Mouse (Mus musculus) NIH3T3 (cell line): Measurements from ENCODE around the gene Nup210l.
A peak's percentile ranks its signal among the peaks of the same experiment; 100 is the strongest.
"Not testable (repeated sequence)": the region's sequence is repeated elsewhere in the genome, so short reads cannot be mapped to it uniquely, and the experiment has no call there.

Experiments used
- DNase-seq: peaks from one replicate; pipeline ENCODE4 v3.0.0-alpha.2; 2012; ENCODE audit warnings: low read depth

Gene Nup210l

DNA sequence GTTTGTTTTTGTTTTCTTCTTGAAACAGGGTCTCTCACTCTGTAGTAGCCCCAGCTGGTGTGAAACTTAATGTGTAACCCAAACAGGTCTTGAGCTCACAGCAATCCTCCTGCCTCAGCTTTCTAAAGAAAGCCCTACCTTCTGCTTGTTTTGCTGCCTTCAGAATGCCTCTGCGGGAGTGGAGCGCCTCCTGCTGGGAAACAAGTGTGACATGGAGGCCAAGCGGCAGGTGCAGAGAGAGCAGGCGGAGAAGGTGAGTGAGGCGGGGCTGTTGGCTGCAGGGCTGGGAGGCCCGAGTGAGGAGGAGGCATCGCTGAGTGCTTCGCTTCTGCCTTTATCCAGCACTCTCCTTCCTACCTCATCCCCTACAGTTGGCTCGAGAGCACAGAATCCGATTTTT, 120.4 kb downstream of the Nup210l start:
- DNase-seq: no peak

DNA sequence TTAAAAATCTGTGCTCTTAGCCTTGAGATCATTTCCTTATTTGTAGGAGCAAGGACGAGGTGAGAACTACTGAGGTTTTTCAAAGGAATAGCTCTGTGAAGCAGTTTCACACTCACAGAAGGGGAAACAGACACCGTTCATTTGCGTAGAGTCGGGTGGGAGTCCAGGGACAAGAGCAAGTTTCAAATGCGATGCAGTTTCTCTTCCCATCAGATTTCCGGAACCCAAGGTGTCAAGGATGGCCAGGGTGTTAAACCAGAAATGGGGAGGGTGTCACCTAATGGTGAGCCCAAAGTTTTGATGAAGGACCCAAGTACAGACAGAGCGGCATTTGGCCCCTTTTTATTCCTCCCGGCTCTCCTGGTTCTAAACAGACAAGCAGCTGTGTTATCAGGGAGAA, 127.1 kb downstream of the Nup210l start:
- DNase-seq: no peak

DNA sequence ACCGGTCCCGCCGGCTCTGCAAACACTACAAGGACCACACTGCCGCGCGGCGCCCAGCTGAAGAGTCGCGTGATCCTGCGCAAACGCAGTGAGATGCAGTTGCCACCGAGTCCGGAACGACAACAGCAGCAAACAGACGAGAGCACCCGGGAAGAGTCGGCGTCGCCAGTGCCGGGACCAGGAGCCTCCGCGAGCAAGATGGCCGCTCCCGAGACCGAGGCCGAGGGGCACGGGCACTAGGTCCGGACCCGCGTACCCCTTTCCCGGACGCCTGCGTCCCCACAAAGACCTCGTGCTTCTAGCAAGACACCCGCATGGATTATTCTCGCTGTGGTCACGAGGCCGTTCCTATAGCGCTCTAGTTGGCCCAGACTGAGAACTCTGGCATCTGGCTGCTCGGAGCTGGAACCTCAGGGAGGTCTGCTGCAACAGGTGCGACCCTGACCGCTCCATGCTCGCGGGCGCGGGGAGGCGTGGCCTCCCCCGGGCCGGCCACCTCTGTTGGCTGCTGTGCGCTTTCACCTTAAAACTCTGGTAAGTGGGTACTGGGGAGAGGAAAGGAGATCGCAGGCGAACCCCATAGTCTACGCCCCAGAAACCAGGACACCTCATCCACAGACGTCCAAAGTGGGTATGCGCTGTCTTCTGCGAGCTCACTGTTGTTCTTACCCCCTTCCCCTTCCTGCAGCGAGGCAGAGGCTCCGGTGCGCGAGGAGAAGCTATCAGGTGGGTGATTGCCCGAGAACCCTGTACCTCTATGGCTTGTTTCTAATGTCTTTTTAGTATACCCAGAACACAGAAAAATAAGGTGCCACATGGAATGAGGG, 127.8 kb downstream of the Nup210l start, which contains the start of gene Jtb:
Gene Jtb (plus strand): TSS at position 91 of the 827 bp plus-strand sequence.
- peak; percentile 95 for DNase-seq

DNA sequence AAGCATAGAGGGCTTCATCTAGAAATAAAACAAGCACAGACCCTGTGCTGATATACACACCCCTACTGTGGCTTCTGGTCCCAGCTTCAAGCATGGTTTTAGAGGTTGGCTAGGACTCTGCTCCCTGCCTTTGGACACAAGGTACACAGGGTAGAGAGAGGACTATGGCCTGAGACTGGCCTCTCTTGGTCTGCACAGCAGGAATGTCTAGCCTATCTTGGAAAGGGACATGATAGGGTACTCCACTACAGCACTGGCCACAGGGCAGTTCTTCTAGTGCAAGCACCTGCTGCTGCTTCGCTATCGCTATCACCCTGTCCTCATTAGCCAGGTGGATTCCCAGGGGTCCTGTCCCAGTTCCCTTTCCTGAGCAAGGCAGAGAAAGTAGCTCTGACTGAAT, 137.3 kb downstream of the Nup210l start:
- no peak for DNase-seq

DNA sequence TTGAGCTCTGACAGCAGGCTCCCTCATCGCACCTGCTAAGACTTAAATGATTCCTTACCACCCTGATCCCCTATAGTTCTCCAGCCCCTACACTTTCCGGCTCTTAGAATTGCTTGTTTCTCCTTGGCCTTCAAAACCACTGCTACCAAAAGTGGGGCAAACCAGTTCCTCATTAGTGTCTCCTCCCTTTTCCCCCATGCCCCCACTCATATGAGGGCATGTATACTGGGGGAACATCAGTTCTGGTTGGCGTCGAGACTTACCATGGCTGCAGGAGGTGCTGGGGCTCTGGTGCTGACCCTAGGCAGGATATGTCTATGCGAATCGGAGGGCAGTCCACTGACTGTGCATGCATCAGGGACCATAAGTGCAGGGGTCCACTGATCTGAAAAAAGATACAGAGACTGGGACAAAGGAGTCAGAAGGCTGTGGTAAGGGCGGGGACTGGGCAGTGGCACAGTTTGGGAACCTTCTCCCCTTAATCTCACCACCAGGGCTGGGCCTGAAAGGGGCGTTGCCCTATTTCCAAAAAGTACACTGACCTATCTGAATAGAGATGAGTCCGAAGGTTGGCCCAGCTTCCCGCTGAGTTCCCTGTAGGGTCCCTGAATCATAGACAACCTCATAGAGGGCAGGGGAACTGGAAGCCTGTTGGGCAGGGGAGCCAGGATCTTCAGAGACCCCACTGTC, 137.9 kb downstream of the Nup210l start:
- DNase-seq: no peak

DNA sequence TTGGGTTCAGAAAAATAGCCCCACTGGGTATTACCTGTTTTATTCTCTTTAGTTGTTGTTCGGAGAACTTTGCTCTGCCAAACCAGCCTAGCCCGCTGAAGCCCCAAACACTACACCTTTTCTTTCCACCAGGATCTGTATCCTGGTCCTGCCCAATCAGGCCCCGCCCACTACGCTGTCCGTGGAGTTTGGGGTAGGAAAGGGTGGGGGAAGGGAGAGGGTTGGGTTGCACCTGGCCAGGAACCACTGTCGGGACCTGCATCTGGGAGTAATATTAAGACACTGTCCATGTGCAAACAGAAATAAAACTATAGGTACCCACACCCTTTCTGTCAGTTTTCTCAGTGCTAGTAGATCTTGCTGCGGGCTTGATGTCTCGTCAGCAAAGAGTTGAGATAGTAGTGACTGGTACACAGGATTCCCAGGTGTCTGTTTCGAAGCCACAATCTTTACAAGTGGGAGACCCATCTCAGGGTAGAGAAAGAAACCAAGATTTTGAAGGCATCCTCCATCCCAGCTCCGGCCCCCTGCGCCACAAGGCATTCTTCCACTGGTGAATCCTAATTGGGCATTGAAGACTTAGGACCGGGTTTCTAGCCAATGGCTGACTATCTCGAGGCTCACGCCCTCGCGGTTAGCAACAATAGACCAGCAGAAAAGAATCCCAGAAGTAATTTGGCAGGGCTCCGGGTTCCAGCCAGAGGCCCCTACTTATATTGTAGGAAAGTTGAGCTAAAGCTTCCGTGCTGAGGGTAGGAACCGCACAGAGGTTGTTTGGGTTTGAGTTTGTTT, 139.2 kb downstream of the Nup210l start, which contains the start of gene Creb3l4:
Gene Creb3l4 (minus strand): TSS at position 529 of the 792 bp plus-strand sequence.
- DNase-seq: peak; percentile 48

DNA sequence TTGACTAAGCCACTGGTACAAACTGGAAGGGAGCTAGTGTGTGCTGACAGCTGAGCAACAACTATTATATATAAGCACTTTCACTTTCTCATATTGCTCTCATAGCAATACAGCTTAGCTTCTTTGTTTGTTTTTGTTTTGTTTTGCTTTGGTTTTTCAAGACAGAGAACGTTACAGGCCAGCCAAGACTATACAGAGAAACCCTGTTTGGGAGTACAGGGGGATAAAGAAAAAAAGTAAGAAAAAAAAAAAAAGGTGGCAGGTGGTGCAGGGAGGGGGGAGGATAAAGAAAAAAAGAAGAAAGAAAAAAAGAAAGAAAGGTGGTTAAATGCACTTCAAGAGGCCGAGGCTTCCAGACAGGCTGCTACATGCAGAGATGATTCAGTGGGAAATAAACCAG, 141.5 kb downstream of the Nup210l start:
- DNase-seq: no peak

DNA sequence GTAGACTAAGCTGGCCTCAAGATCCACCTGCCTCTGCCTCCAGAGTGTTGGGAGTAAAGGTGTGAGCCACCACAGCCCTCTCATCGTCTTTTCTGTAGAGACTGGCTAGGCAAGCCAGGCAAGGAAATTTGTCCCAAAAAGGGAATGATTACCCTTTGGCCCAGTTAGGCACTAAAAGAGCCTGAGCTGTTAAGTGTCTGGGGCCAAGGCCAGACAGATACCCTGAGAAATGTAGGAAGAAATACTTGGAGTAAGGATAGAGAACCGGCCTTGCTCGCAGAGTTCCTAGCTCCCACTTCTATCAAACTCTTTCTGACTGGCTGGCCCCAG, 143.7 kb downstream of the Nup210l start:
- DNase-seq: no peak

GRCm38 (mm10) chr3:90247960-90248745, 144.2 kb downstream of the Nup210l start, which contains the start of gene Slc39a1:
Gene Slc39a1 (plus strand): TSS chr3:90248172.
- DNase-seq: peak; percentile 98

DNA sequence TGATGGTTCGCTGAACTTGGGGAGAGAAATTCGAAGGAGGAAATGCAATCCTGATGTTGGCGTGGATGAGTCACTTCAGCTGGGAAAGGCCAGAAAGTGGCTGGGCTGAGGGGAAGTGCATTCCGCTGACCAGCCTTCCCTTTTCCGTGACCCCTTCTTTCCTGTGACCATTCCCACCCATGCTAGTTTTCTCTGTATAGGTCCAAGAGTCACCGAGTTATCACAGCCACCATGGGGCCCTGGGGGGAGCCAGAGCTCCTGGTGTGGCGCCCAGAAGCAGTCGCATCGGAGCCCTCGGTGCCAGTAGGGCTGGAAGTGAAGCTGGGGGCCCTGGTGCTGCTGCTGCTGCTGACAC, 144.8 kb downstream of the Nup210l start:
- peak; percentile 81 for DNase-seq

GRCm38 (mm10) chr3:90250791-90251190, 146.9 kb downstream of the Nup210l start:
- DNase-seq: peak; percentile 40

DNA sequence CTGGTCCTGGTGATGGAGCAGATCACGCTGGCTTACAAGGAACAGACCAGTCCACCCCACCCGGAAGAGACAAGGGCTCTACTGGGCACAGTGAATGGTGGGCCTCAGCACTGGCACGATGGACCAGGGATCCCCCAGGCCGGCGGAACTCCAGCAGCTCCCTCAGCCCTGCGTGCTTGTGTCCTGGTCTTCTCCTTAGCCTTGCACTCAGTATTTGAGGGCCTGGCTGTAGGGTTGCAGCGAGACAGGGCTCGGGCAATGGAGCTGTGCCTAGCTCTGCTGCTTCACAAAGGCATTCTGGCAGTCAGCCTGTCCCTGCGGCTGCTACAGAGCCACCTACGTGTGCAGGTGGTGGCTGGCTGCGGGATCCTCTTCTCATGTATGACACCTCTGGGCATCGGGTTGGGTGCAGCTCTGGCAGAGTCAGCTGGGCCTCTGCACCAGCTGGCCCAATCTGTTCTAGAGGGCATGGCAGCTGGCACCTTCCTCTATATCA, 147.8 kb downstream of the Nup210l start:
- not testable (repeated sequence) for DNase-seq

- DNase-seq: not testable (repeated sequence)
Measured at GRCm38 (mm10) chr3:90252659-90253058, 148.7 kb downstream of the Nup210l start.

GRCm38 (mm10) chr3:90253174-90253573, 149.2 kb downstream of the Nup210l start:
- DNase-seq: not testable (repeated sequence)

DNA sequence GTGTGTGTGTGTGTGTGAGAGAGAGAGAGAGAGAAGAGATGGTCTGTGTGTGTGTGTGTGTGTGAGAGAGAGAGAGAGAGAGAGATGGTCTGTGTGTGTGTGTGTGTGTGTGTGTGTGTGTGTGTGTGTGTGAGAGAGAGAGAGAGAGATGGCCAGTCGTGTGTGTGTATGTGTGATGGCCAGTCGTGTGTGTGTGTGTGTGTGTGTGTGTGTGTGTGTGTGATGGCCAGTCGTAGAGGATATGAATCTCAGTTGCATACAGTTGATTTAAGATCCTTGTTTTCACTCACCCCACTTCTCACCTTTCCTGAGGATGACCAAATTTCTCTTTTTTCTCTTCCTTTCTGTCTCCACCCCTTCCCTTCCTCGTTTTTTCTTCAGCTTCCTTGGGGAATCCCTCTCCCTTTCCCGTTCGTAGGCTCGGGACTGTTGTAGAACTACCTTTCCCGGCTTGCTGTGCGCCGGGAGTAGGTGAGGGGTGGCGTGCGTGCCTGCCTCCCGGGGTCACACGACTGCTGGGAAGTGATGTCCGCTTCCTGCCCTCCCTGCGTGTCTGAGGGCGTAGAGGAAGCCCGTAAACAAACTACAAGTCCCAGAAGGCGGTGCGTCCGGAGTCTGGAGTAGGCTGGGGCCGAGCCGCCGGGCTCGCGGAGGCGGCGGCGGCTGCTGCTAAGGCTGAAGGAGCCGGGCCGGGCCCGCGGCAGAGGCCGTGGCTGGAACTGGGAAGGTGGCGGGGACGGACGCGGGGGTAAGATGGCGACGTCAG, 149.9 kb downstream of the Nup210l start, which contains the start of gene Crtc2:
Gene Crtc2 (plus strand): TSS at position 511 of the 766 bp plus-strand sequence.
- peak; percentile 97 for DNase-seq

DNA sequence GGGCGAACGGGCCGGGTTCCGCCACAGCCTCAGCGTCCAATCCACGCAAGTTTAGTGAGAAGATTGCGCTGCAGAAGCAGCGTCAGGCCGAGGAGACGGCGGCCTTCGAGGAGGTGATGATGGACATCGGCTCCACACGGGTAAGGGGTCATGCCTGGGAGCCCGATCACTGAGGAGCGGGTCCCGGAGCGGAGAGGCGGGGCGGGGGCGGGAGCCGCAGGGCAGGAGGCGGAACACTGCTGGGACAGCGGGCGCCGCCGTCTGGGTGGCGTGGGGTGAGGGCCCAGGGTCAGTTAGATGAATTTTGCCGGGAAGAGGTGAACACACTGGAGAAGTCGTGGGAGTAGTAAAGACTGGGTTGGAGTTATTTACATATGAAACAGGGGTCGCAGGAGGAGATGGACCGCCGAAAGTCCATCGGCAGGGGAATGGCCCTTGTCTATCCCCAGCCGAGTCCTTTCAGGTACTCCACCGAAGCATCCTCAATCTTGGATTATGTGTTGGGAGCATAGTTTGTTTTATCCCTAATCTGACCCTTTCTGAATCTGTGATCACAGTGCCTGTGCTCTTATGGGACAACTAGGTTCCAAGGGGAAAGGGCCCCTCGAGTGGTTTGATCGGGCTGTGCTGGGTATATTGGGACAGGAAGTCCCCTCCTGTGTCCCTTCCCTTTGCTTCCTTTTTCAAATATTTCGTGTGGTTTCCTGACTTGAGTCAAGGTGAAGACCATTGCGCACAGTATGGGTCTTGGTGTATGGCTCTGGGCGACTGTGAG, 150.7 kb downstream of the Nup210l start:
- no peak for DNase-seq

DNA sequence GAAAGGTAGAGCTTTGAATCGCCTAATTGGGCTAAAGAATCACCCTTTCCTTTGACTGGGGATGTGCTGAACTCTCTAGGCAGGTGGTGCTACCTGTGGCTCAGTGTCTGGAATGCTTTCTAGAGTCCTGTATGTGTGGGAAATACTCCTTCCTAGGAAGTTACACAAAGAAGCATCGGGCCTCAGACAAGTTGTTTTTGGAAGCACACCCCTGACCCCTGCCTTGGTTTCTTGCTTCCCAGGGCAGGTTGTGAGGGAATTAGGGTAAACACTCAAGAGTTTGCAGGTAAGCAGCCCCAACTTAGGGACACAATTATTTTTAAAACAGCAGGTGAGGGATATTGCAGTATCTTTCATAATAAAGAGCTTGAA, 151.2 kb downstream of the Nup210l start:
- no peak for DNase-seq

- no peak for DNase-seq
Measured at GRCm38 (mm10) chr3:90255784-90256353, 151.9 kb downstream of the Nup210l start.

DNA sequence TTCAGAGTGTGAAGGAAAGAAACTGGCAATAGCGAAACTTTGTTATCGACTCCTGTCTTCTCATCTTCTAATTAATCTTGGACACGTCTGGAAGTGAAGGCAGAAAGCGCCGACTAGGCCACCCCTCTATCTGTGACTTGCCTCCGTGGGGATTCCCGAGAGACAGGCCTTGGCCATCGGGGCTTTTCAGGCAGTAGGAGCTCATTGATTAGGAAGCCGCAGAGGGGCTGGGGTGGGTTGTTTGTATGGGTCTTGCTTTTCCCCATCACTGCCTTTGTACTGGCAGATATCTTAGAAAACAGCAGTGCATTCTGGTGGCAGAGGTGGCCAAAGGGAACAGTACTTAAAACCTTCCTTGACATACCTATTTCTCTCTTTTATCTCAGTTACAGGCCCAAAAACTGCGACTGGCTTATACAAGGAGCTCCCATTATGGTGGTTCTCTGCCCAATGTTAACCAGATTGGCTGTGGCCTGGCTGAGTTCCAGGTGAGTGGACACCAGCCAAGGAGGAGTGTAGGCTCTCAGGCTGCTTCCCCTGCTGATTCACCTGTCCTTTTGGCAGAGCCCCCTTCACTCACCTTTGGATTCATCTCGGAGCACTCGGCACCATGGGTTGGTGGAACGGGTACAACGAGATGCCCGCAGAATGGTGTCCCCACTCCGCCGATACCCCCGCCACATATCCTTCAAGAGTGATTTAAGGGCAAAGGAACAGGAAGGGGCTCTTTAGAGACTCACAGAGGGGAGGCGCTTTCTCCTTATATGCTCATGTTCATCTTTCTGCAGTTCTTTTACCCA, 153.0 kb downstream of the Nup210l start:
- DNase-seq: no peak
